Mouse (Mus musculus): ENCODE data around the gene Acp2. TPM values are rescaled to one million over a fixed set of nuclear protein-coding genes. Genes with fewer than 3 reads are reported as not detected.

The Acp2 gene
- 7.6 TPM for polyA plus RNA-seq (2017; shearing (Covaris generic))

GRCm38 (mm10) chr2:91202222-91202971, at the start of gene Acp2, which contains the start of gene Nr1h3:
Gene Acp2, plus strand, starts transcription at chr2:91202885.
Gene Nr1h3, minus strand, starts transcription at chr2:91202834.

GRCm38 (mm10) chr2:91183711-91184405, 18.8 kb upstream of the Acp2 start, which contains the start of gene Madd:
Gene Madd, minus strand, starts transcription at chr2:91183837.

DNA sequence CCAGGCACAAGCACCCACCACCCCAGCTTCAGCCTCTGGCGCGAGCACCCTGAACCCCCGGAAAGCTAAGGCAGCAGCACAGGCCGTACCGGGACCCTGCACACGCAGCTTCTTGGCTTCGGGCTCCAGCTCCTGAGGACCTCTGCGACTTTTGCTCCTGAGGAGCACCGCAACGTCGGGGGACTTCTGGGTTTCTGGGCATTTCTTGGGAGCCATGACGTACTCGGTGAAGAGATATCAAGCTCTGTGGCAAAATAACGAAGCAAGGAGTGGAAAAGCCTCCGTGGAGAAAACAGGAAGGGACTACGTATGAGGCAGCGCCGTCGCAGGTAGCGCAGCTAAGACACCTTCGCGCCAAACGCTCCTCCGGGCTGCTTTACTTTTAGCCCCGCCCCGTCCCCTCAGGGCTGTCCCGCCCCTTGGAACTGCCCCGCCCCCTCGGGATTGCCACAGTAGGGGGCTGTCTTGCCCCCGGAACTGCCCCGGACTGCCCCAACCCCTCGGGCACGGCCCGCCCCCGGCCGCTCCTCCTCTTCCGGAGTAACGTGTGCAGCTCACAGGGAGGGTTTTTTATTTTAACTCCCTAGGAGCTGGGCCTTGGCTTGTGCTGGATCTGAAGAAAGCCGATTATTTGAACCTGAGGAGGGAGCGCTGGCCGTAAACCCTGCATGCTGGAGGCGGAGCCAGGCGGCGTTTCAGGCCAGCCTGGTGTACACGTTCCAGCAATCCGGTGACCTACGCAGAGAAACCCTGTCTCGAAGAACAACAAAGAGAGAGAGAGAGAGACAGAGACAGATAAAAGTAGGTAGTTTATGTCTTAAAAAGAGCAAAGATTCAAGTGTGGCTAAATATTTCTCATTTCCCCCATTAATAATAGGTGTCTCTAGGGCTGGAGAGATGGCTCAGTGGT, 34.2 kb downstream of the Acp2 start, which contains the start of gene Ddb2:
Ddb2 (minus strand) TSS at position 382 of the 910 bp plus-strand sequence.

DNA sequence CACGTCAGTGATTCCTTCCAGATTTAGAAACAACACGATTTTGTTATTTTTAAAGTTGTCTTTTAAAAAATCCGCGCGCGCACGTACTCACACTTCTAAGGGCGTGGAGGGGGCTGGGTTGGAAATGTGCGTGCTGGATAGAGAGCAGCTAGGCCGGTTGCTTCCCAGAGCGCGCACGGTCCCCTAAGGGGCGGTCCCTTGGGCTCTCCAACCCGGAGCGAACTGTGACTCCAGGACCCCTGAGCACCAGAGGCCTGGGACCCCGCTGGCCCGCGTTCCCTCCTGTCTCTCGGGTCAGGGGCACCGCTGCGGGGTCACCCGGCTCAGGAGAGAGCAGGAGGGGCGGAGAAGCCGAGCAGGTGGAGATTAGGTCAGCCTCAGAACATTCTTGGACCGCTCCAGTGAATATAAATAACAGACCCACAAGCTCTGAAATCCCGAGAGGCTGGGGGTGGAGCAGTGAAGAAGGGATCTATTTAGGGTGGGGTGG, 53.0 kb downstream of the Acp2 start, which contains the start of gene Pacsin3:
Pacsin3 (plus strand) TSS at position 294 of the 490 bp plus-strand sequence.

Other genes starting within 250 kb of the Acp2 start
- 1.8 TPM for gene Rapsn, start 167.3 kb upstream of the Acp2 start, polyA plus RNA-seq (2017; shearing (Covaris generic))
- gene Psmc3, start 148.9 kb upstream of the Acp2 start, polyA plus RNA-seq (2017; shearing (Covaris generic)) = 152 TPM
- gene Slc39a13, start 132.5 kb upstream of the Acp2 start, polyA plus RNA-seq (2017; shearing (Covaris generic)) = 21.4 TPM
- not detected for gene Spi1, start 120.5 kb upstream of the Acp2 start, polyA plus RNA-seq (2017; shearing (Covaris generic))
- not detected for gene Mybpc3, start 84.7 kb upstream of the Acp2 start, polyA plus RNA-seq (2017; shearing (Covaris generic))
- gene Madd, start 19.0 kb upstream of the Acp2 start, polyA plus RNA-seq (2017; shearing (Covaris generic)) = 224 TPM
- gene Nr1h3, start 51 bp upstream of the Acp2 start, polyA plus RNA-seq (2017; shearing (Covaris generic)) = 0.57 TPM
- 98.2 TPM for gene Ddb2, start 34.1 kb downstream of the Acp2 start, polyA plus RNA-seq (2017; shearing (Covaris generic))
- 2.0 TPM for gene Pacsin3, start 53.1 kb downstream of the Acp2 start, polyA plus RNA-seq (2017; shearing (Covaris generic))
- gene Arfgap2, start 62.1 kb downstream of the Acp2 start, polyA plus RNA-seq (2017; shearing (Covaris generic)) = 84.0 TPM
- gene 1110051M20Rik, start 241.8 kb downstream of the Acp2 start, polyA plus RNA-seq (2017; shearing (Covaris generic)) = 18.6 TPM